11 mouse cellular contexts compared by ENCODE assay signal in the genomic region with DNA sequence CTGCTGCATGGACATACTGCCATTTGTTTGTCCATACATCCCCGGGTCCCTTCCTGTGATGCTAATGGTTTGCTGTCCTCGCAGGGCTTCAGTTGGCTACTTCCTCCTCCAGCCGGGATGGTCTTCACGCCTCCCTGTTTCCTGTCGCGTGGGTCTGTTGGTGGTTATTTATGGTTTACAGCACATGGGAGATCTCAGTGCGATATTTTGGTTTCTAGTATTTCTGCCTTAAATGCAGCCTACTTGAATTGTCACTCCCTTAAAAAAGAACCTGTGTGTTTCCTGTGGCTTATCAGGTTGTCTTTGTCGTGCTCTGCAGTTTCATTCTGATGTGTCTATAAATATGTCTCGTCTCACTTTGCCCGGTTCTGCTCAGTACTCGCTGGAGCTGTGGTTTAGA. TPM values are rescaled to one million over a fixed set of nuclear protein-coding genes. Genes with fewer than 3 reads are reported as not detected.
A peak's percentile ranks its signal among the peaks of the same experiment; 100 is the strongest.
DNase-seq lines count a peak whose midpoint lies in the region; ATAC-seq and TF ChIP-seq lines count a peak whose summit lies in the region.
"Had no signal": no experiment of that assay in that cellular context is flagged by ENCODE, and none has a peak within 500 bp of the region (broad histone marks: within the 10 kb centered on the region; RNA-seq: fewer than 3 reads in every experiment).

No protein-coding gene starts in this region.

- H3K79me2 ChIP-seq in CH12.LX (replicated peaks; ENCODE audit: control insufficient read depth, extremely low read depth, insufficient read depth, poor library complexity, severe bottlenecking): no peaks in the 10 kb centered on the region

- H3K27me3 ChIP-seq in kidney, postnatal 0 days (ENCODE audit: insufficient read depth, low read length): no peaks in the 10 kb centered on the region
- no peaks in the 10 kb centered on the region for H3K27me3 ChIP-seq in CH12.LX (replicated peaks)
- no peaks in the 10 kb centered on the region for H3K27me3 ChIP-seq in forebrain, embryonic 10.5 days (ENCODE audit: poor library complexity, severe bottlenecking)
- H3K27me3 ChIP-seq in midbrain, postnatal 0 days (ENCODE audit: insufficient read depth, low read length): no peaks in the 10 kb centered on the region
- H3K27me3 ChIP-seq in neural tube, embryonic 15.5 days (replicated peaks): no peaks in the 10 kb centered on the region

- no peak for TF ChIP-seq EP300 in CH12.LX (IDR thresholded peaks at IDR 0.05; ENCODE audit: low read length)

- TF ChIP-seq CTCF in kidney, postnatal 0 days (IDR thresholded peaks at IDR 0.05; ENCODE audit: low read depth): no peak
- no peak for TF ChIP-seq CTCF in CH12.LX (conservative IDR thresholded peaks at IDR 0.05 in 1 of 2, IDR thresholded peaks at IDR 0.05 in 1 of 2; ENCODE audit: low read depth in 2 of 2, low read length in 2 of 2)
- no peak for TF ChIP-seq CTCF in midbrain, postnatal 0 days (IDR thresholded peaks at IDR 0.05)

- in situ Hi-C loops in CH12.LX (cut with MboI; ENCODE audit: low pct_ligation_motif_present, low pct_unique_long_range_greater_than_20kb, low sequenced_read_pairs): no loop called here

- H3K4me2 ChIP-seq in kidney, postnatal 0 days (ENCODE audit: low read length): peak overlapping the region; percentile 13; the same call in 1 of the 2 replicates
- H3K4me2 ChIP-seq in CH12.LX (ENCODE audit: insufficient read depth, low read depth, poor library complexity, severe bottlenecking): peak overlapping the region; percentile 39; the same call in 1 of the 2 replicates
- H3K4me2 ChIP-seq in midbrain, postnatal 0 days (ENCODE audit: low read depth, low read length, poor library complexity, severe bottlenecking): no peak overlapping the region
- no peak overlapping the region; the same call in 1 of the 2 replicates for H3K4me2 ChIP-seq in neural tube, embryonic 15.5 days

- 8% methylated on average over 11 of the region's 11 CpGs for WGBS in kidney, postnatal 0 days
- 76% methylated on average over 11 of the region's 11 CpGs for WGBS in forebrain, embryonic 10.5 days
- WGBS in midbrain, postnatal 0 days: 78% methylated on average over 11 of the region's 11 CpGs
- 53% methylated on average over 11 of the region's 11 CpGs for WGBS in neural tube, embryonic 15.5 days

- no peaks in the 10 kb centered on the region for H3K9me3 ChIP-seq in kidney, postnatal 0 days (replicated peaks; ENCODE audit: low read length)
- no peaks in the 10 kb centered on the region for H3K9me3 ChIP-seq in CH12.LX (replicated peaks; ENCODE audit: low read length)
- H3K9me3 ChIP-seq in forebrain, embryonic 10.5 days: no peaks in the 10 kb centered on the region
- no peaks in the 10 kb centered on the region for H3K9me3 ChIP-seq in midbrain, postnatal 0 days (ENCODE audit: low read length)
- no peaks in the 10 kb centered on the region for H3K9me3 ChIP-seq in neural tube, embryonic 15.5 days (replicated peaks)

- H3K36me3 ChIP-seq in kidney, postnatal 0 days (ENCODE audit: insufficient read depth, low read length): no peaks in the 10 kb centered on the region
- H3K36me3 ChIP-seq in CH12.LX (replicated peaks in 1 of 2; ENCODE audit: control insufficient read depth in 1 of 2, insufficient read depth in 1 of 2, low read length in 1 of 2): no peaks in the 10 kb centered on the region
- H3K36me3 ChIP-seq in forebrain, embryonic 10.5 days (replicated peaks): no peaks in the 10 kb centered on the region
- H3K36me3 ChIP-seq in midbrain, postnatal 0 days (ENCODE audit: insufficient read depth, low read length): no peaks in the 10 kb centered on the region
- H3K36me3 ChIP-seq in neural tube, embryonic 15.5 days: no peaks in the 10 kb centered on the region

- peak; percentile 66 for DNase-seq in kidney, postnatal 0 days (ENCODE audit: low spot score)
- DNase-seq in kidney, postnatal 14 days: no peak
- peak; percentile 27 for DNase-seq in CH12.LX (ENCODE audit: extremely low read depth)
- no peak for DNase-seq in forebrain, embryonic 10.5 days (ENCODE audit: extremely low spot score, low spot score)
- DNase-seq in midbrain, postnatal 0 days (ENCODE audit: low spot score): no peak
- DNase-seq: kidney, adult 11 months had no signal

- TF ChIP-seq RAD21 in CH12.LX (IDR thresholded peaks at IDR 0.05; ENCODE audit: low read depth, low read length): no peak

- no peak overlapping the region for H3K27ac ChIP-seq in kidney, postnatal 0 days
- no peak overlapping the region for H3K27ac ChIP-seq in CH12.LX (ENCODE audit: insufficient read depth, low read depth)
- H3K27ac ChIP-seq in forebrain, embryonic 10.5 days: no peak overlapping the region
- no peak overlapping the region for H3K27ac ChIP-seq in midbrain, postnatal 0 days (ENCODE audit: low read depth, low read length)
- no peak overlapping the region for H3K27ac ChIP-seq in neural tube, embryonic 15.5 days (replicated peaks)
- H3K27ac ChIP-seq: stomach, postnatal 0 days had no signal

- TF ChIP-seq POLR2A in CH12.LX (IDR thresholded peaks at IDR 0.05; ENCODE audit: low read depth, low read length): no peak

- ATAC-seq in kidney, postnatal 0 days (replicated peaks; ENCODE audit: low FRiP score, low read depth): no peak
- peak; percentile 22 to 33; a peak in 1 of 4 replicates for ATAC-seq in hematopoietic stem cell, adult 5-6 weeks (replicated peaks in 1 of 2; ENCODE audit: insufficient read depth in 1 of 2, low FRiP score in 2 of 2, low TSS enrichment in 1 of 2, low read depth in 1 of 2, poor library complexity in 2 of 2, severe bottlenecking in 2 of 2)
- peak; percentile 53; the same call in 1 of the 2 replicates for ATAC-seq in megakaryocyte progenitor cell, adult 5-6 weeks (replicated peaks; ENCODE audit: poor library complexity)
- no peak for ATAC-seq in midbrain, postnatal 0 days (ENCODE audit: low FRiP score)
- ATAC-seq in neural tube, embryonic 15.5 days (ENCODE audit: low FRiP score): no peak
- ATAC-seq: lung, postnatal 0 days had no signal

- H3K9ac ChIP-seq in kidney, postnatal 0 days (ENCODE audit: low read depth, low read length): no peak overlapping the region
- no peak overlapping the region for H3K9ac ChIP-seq in CH12.LX (ENCODE audit: insufficient read depth, low read depth)
- no peak overlapping the region for H3K9ac ChIP-seq in midbrain, postnatal 0 days (replicated peaks; ENCODE audit: low read length, poor library complexity, severe bottlenecking)
- no peak overlapping the region for H3K9ac ChIP-seq in neural tube, embryonic 15.5 days (replicated peaks)

- no peaks in the 10 kb centered on the region for H3K4me1 ChIP-seq in kidney, postnatal 0 days (replicated peaks; ENCODE audit: insufficient read depth, low read length)
- peaks cover 0 to 16% of the 10 kb centered on the region in 2 experiments; a peak in 2 of 4 replicates for H3K4me1 ChIP-seq in CH12.LX (ENCODE audit: control insufficient read depth in 1 of 2, insufficient read depth in 2 of 2)
- peaks cover 3% of the 10 kb centered on the region; the same call in 1 of the 2 replicates for H3K4me1 ChIP-seq in forebrain, embryonic 10.5 days
- no peaks in the 10 kb centered on the region for H3K4me1 ChIP-seq in midbrain, postnatal 0 days (ENCODE audit: insufficient read depth, low read length)
- H3K4me1 ChIP-seq in neural tube, embryonic 15.5 days: 0 out of 2 replicates have a peak, but pooled peaks cover 4% of the 10 kb centered on the region

- H3K4me3 ChIP-seq in kidney, postnatal 0 days (replicated peaks; ENCODE audit: low read depth, low read length): no peak overlapping the region
- no peak overlapping the region for H3K4me3 ChIP-seq in CH12.LX (replicated peaks in 1 of 3; ENCODE audit: low read depth in 2 of 3, low read length in 2 of 3, poor library complexity in 1 of 3)
- H3K4me3 ChIP-seq in forebrain, embryonic 10.5 days: no peak overlapping the region
- no peak overlapping the region for H3K4me3 ChIP-seq in midbrain, postnatal 0 days (ENCODE audit: low read depth, low read length)
- no peak overlapping the region for H3K4me3 ChIP-seq in neural tube, embryonic 15.5 days (replicated peaks)

- dilution Hi-C loops in CH12.LX (cut with MboI; ENCODE audit: extremely low pct_ligation_motif_present, extremely low pct_unique_long_range_greater_than_20kb, low sequenced_read_pairs): no loop called here

TF ChIP-seq in CH12.LX, 34 proteins besides CTCF, POLR2A, EP300 and RAD21:
- no peak for TF ChIP-seq E2F4 (IDR thresholded peaks at IDR 0.05; ENCODE audit: insufficient replicate concordance, low read depth, low read length)
- no peak for TF ChIP-seq USF1 (IDR thresholded peaks at IDR 0.05; ENCODE audit: low read depth, low read length)
- TF ChIP-seq MAX (IDR thresholded peaks at IDR 0.05; ENCODE audit: low read length): peak; percentile 50; the same call in 1 of the 2 replicates
- TF ChIP-seq ETS1 (conservative IDR thresholded peaks at IDR 0.05; ENCODE audit: low read depth, low read length): no peak
- no peak for TF ChIP-seq NRF1 (IDR thresholded peaks at IDR 0.05; ENCODE audit: low read depth, low read length)
- no peak for TF ChIP-seq MYC (IDR thresholded peaks at IDR 0.05; ENCODE audit: low read depth, low read length)
TF ChIP-seq in CH12.LX: peak in this region for 1.

RNA-seq across cellular contexts. Expression of a gene that starts 8.2 kb away (rescaled TPM):
- 215 and 237 TPM in 2 replicates for polyA plus RNA-seq in kidney, postnatal 0 days (2015; fragmentation: Nextera tagmentation; extraction: Ambion mirVana)
- total RNA-seq in CH12.LX (2012; rRNA removed): 71.4 and 81.7 TPM in 2 replicates
- 92.3 and 101 TPM in 2 replicates for total RNA-seq in CH12.LX (2014; rRNA removed)
- polyA plus RNA-seq in CH12.LX (2012; ENCODE audit: insufficient read length, low read depth): 151 and 170 TPM in 2 replicates
- 77.9 and 96.6 TPM in 2 replicates for total RNA-seq in hematopoietic stem cell, adult 5-6 weeks (2017)
- total RNA-seq in megakaryocyte progenitor cell, adult 5-6 weeks (2015): 148 and 163 TPM in 2 replicates
- total RNA-seq in megakaryocyte progenitor cell, adult 5-6 weeks (2017): 73.1 and 89.4 TPM in 2 replicates
- polyA plus RNA-seq in forebrain, embryonic 10.5 days (2016; fragmentation: Nextera tagmentation; extraction: Ambion mirVana): 346 and 358 TPM in 2 replicates
- total RNA-seq in midbrain, postnatal 0 days (2014; rRNA removed): 271 and 311 TPM in 2 replicates
- polyA plus RNA-seq in midbrain, postnatal 0 days (2015; fragmentation: Nextera tagmentation; extraction: Ambion mirVana): 519 TPM in 2 replicates
- 478 and 503 TPM in 2 replicates for polyA plus RNA-seq in neural tube, embryonic 15.5 days (2015; fragmentation: Nextera tagmentation; extraction: Ambion mirVana)

Comparison
In these comparisons a context has a peak if more than half of its experiments do, and no peak if none do; other contexts are left out.
1. DNase-seq: peak in kidney, postnatal 0 days (single experiment) and CH12.LX (single experiment); none in kidney, postnatal 14 days (single experiment), forebrain, embryonic 10.5 days (single experiment) and midbrain, postnatal 0 days (single experiment).
2. ATAC-seq: peak in hematopoietic stem cell, adult 5-6 weeks (2 of 2) and megakaryocyte progenitor cell, adult 5-6 weeks (single experiment); none in kidney, postnatal 0 days (single experiment), midbrain, postnatal 0 days (single experiment) and neural tube, embryonic 15.5 days (single experiment).
3. H3K4me2 ChIP-seq: peak in kidney, postnatal 0 days (single experiment) and CH12.LX (single experiment); none in midbrain, postnatal 0 days (single experiment) and neural tube, embryonic 15.5 days (single experiment).